Mouse (Mus musculus) cerebral cortex, adult 2 months (tissue): ENCODE measurements around the gene Col4a2.

Experiments
- WGBS: fragments of 180-500 bp; shearing (Covaris S2); methylation state at CpG from one replicate; pipeline ENCODE4 v1.1.7; 2018; 5-methylcytosine and 5-hydroxymethylcytosine counted together

Col4a2 gene

DNA sequence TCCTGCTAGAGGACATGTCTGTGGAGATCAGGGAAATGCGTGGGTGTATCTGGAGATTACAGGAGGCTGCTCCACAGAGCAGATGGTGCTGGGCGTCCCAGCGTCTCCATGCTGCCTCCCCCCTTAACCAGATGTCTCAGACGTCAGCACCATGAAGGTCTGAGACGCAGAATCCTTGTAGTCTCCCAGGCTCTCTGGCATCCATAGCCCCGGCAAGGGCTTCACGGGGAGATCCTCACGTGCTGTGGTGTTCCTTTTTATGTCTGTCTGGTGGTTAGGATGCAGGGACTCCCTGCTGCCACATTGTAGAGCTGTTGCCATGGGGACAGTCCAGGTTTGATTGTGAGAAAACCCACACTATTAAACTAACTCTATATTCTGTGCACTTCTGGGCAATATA is 101.7 kb downstream of the Col4a2 start:
- WGBS, result 28% methylated on average over 8 of the region's 8 CpGs

DNA sequence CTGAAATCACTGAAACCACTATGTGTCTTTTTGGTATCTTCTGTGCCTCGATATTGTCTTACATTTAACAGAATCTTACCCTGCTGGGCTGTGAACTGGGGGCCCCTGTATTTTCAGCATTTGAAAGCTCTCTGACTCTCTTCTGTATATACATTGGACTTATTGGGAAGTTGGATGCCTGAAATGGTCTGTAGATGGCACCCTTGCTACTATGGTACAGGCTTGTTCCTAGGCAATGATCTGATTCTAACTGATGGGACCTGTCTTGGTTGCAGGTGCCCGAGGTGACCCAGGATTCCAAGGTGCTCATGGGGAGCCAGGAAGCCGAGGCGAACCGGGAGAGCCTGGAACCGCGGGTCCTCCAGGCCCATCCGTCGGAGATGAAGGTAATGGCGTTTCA is 102.5 kb downstream of the Col4a2 start:
- WGBS, result 83% methylated on average over 10 of the region's 10 CpGs

DNA sequence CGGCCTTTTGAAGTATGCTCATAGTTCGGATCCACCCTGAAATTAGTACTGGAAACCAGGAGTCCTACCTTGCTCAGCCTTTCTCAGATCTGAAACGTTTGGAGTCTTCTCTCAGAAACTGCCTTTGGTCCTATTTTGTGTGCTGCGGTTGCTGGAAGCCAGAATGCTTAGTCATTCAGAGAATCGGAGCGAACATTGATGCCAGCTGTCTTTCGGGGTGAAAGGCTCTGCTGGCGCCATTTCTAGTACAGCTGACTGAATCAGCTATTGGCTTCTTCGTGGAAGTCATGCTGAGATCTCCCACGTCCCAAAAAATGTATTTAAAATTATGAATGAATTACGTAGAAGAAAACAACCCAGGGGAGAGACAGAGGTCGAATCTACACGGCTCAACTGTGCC is 105.2 kb downstream of the Col4a2 start:
- WGBS, result 35% methylated on average over 13 of the region's 13 CpGs

DNA sequence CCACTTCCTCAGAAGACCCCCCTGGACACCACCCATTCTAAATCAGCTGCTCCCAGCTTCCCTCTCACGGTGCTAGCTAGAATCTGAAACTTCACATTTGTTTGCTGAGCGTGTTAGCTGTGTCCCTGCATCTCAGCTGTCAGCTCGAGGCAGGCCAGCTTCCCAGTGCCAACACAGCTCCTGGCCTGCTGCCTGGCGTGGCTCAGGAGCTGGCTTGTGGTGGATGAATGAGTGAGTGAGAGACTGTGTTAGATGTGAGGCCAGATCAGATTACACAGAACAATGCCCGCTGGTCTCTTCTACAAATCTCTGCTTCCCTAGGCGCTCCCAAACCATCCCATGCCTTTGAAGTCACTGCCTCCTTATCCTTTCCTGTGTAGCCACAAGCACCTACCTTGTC is 106.6 kb downstream of the Col4a2 start:
- WGBS, result 11% methylated on average over 6 of the region's 6 CpGs

DNA sequence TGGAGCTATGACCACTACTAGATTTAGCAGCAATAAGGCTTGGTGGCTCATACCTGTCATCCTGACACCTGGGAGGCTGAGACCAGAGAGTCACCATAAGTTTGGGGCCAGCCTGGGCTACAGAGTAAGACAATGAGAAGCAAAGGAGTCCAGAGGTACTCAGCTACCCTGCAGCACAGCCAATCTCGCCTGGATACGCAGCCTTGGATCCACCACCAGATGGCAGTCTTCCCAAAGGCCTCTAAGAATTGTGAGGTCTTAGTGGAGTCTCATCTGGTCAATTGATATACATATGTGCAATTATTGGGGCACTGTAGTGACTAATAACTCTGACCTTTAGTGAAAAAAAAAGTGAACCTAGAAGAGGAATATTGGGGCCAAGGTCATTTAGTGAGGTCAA is 107.0 kb downstream of the Col4a2 start:
- 19% methylated on average over 2 of the region's 2 CpGs for WGBS

DNA sequence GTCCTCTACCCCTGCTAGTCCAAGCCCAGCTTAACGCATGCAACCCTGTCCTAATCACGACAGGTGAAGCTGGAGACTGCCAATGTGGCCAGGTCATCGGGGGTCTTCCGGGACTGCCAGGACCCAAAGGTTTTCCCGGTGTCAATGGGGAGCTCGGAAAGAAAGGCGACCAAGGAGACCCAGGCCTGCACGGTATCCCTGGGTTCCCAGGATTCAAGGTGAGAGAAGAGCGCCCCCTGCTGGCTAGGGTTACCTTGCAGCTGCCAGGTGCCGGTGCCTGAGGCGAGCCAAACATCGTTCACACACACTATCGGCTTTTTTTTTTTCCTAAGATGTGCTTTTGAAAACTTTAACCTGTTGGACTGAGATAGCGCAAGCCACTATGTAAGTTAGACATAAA is 108.5 kb downstream of the Col4a2 start:
- WGBS, result 49% methylated on average over 14 of the region's 14 CpGs

DNA sequence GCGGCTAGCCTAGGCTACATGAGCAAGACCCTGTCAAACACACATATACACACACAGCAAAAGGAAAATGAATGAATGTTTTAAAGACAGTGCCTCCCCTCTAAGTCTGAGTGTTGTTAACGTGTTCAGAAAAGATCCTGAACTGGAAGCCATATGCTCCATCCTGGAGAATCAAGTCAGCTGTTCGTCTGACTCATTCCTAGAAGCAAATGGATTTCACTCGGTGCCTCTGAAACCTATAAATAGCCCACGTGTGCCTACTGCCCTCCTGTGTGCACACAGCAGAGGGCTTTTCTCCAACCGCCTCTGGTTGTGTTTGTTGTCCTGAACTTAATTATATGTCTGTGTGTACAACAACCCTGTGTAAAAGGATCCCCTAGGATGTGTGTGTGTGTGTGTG is 109.4 kb downstream of the Col4a2 start:
- 41% methylated on average over 6 of the region's 6 CpGs for WGBS

DNA sequence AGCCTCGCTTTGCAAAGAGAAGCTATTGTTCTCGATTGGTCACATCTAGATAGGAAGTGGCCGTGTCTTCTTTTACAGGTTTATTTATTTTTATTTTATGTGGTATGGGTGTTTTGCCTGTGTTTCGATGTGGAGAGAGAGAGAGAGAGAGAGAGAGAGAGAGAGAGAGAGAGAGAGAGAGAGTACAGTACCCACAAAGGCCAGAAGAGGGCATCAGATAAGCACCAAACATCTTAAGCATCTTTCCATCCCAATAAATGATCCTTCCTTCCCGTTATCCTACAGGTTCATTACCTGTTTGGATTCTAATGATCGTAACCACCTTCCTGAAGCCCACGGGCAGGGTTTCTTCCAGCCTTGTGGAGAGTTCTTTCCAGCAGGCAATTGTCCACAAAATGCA is 110.5 kb downstream of the Col4a2 start:
- WGBS, result 61% methylated on average over 7 of the region's 7 CpGs

DNA sequence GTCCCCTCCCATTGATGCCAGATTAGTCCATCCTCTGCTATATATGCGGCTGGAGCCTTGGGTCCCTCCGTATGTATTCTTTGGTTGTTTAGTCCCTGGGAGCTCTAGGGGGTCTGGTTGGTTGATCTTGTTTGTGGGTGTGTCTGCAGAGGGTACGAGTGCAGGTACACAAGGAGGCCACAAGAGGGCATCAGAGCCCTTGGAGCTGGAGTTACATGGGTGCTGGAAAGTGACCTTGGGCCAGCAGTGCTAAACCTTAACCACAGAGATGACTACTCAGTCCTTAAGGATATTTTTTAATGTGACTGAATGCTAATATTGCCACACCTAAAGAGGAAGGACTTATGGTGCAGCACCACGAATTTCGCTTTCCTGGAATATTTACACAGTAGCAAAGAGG is 118.1 kb downstream of the Col4a2 start:
- 74% methylated on average over 5 of the region's 5 CpGs for WGBS

DNA sequence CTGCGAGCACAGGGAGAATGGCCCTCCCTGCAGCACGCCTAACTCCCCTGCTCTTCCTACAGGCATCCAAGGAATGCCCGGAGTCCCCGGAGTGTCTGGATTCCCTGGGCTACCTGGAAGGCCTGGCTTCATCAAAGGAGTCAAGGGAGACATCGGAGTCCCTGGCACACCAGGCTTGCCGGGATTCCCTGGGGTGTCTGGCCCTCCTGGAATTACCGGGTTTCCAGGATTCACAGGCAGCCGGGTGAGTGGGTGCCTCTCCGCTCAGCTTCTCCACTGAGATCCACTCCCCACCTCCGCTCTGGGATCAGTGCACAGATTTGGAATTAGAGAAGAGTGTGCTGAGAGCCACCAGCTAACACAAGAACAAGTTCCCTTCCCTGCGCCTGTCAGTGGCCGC is 125.3 kb downstream of the Col4a2 start:
- 63% methylated on average over 12 of the region's 12 CpGs for WGBS

DNA sequence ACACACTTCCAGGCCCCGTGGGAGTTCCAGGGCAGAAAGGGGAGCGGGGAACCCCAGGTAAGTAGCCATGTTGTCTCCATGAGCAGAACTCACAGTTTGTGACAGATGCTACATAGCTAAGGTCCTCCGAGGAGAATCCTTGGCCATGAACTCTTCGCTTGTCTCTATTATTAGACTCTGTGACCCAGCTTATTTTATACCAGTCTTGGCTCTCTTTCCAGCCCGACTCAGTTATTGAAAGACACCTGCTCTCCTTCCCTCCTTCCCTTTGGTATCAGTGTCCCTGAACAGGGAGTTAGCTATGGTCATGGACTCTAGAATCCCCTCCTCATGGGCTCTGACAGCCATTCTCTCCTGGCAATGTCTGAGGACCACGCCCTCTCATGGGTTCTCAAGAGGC is 128.7 kb downstream of the Col4a2 start:
- WGBS, result 90% methylated on average over 6 of the region's 6 CpGs

DNA sequence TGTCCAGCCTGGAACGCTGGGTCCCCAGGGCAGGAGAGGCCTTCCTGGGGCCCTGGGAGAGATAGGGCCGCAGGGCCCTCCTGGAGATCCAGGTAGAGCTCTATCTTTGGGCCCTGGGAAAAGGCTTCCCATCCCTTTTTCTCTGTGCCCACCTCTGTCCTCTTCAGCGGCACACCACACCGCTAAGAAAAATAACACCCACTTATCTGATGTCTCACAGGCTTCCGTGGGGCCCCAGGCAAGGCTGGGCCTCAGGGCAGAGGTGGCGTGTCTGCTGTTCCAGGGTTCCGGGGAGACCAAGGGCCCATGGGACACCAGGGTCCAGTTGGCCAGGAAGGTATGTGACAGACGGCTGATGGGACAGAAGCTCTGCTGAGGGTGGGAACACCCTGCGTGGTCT is 131.0 kb downstream of the Col4a2 start:
- 87% methylated on average over 9 of the region's 9 CpGs for WGBS

DNA sequence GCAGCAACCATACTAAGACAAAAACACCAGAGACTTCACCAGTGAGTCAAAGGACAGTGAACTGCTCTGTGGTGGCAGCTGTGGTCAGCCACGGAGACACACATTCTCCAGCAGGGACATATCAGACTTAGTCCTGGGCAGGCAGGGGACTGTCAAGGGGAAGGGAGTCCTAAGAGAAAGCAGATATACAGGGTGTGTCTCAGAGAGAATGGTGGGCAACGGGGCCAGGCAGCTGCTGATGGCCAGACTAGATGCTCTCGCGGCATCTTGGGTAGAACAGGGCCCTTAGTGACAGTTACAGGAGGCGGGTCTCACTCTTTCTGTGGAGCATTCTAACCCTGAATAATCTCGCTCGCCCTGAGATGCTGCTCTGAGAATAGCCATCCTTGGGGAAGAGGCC is 131.6 kb downstream of the Col4a2 start:
- 88% methylated on average over 7 of the region's 7 CpGs for WGBS

DNA sequence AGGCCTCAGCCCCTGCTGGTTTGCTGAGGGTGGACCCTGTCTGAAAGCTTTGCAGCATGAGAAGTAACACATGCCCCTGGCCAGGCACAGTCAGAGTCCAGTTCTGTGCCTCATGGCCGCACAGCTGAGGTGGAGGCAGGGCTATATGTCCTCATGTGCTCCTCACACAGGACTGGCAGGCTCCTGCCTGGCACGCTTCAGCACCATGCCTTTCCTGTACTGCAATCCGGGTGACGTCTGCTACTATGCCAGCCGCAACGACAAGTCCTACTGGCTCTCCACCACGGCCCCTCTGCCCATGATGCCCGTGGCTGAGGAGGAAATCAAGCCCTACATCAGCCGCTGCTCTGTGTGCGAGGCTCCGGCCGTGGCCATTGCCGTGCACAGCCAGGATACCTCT is 133.2 kb downstream of the Col4a2 start:
- WGBS, result 92% methylated on average over 13 of the region's 13 CpGs

DNA sequence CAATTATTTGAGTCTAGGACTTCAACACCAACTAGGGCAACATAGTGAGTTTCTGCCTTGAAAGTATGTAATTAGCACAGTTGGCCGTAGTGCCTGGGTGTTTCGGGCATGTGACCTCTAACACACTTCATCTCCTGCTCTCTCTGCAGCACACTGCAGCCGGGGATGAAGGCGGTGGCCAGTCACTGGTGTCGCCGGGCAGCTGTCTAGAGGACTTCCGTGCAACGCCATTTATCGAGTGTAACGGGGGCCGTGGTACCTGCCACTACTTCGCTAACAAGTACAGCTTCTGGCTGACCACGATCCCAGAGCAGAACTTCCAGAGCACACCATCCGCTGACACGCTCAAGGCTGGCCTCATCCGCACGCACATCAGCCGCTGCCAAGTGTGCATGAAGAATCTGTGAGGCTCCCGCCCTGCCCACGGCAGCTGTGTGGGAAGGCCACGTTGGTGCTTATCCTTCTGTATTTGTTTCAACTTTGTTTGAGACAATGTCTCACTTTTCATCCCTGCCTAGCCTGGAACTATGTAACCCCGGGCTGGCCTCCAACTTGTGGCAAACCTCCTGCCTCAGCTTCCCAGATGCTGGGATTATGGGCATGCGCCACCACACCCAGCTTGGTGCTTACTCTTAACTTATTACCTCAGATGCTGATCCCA is 135.4 kb downstream of the Col4a2 start:
- WGBS, result 85% methylated on average over 23 of the region's 23 CpGs

DNA sequence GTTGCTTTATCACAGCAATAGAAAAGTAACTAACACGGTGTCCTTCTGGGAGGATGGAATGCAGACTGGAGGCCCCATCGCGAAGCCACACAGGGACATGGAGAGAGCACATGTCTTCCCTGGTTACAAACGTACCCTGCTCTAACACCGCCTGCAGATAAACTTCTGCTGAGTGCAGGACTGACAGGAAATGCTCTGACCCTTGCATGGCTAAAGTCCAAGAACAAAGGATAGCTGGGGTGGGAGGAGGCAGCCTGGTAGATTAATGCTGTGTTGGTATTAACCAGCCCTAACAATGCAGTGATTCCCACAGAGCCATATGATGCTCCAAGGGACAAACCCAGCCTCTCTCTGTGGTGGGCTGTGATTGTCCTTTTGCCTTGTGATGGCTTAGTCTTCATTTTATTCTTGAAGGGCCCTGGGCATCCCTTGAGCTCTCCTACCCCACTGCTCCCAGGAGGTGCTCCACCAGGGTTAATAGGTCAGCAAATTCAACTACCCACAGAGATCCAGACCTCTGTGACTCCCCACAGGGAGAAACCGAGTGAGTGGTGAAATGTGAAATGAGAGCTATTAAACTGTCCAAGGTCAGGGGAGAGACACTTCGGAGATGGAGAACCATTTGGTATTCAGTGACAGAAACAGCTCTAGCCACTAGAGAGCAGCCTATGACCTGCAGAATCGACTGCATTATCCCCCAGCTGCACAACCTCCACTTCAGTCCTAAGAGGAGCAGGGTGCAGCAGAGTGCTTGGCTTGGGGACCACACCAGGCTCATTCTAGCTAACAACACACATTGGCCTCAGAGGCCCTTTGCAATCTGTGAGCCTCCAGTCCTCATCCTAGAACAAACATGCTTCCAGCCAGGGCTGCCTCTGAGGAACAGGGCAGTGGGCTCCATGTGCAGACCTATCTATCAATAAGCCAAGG is 137.8 kb downstream of the Col4a2 start:
- 47% methylated on average over 8 of the region's 8 CpGs for WGBS

DNA sequence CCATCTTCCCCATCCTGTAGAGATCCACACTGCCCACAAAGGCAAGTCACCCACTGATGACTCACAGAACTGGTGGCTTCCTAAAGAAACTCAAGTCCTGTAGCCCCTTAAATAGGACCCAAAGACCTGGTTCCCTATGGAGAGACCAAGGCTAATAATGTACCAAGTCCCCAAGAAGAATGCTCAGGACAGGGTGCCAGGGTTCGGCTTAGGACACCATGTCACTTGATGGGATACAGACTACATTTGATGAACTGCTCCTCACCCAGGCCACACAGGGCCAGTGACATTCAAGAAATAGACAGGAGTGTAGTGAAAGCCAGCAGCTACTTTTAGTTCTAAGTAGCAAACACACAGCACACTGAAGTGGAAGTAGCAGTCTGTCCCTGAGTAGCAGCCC is 139.5 kb downstream of the Col4a2 start:
- 94% methylated on average over 1 of the region's 1 CpGs for WGBS

DNA sequence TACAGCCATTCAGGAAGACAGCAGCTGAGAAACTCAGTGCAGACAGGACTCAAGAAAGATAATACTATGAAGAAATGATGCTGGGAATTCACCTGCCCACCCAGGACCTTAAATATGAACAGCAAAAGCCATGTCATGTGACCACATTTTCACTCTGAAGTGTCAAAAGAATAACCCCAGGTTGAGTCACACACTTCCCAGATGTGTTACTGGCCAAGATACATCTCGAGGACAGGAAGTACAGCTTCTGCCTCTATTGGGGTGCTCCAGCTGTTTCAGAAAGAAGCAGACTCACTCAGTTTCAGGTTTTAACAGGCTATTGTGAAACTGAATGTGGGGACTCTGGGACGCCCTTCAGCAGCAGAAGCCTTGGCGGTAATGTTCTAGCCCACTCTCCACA is 140.0 kb downstream of the Col4a2 start:
- WGBS, result 40% methylated on average over 3 of the region's 3 CpGs

DNA sequence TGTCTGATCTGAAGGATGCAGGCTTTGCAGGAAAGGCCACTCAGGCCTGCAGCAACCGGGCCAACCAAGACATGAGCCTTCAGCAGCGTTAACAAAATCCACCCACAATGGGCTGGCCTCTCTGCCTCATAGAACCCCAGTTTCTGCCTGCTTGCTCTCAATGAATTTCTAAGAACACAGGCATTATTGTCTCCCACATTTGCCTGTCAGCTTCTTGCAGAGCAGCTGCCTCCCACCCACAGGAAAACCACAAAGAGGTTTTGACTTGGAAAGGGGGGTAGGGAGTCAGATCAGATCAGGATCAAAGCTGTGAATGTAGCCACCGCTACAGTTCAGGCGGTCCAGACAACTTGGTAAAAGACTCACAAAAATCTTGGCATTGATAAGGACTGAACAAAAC is 140.4 kb downstream of the Col4a2 start:
- 32% methylated on average over 4 of the region's 4 CpGs for WGBS

DNA sequence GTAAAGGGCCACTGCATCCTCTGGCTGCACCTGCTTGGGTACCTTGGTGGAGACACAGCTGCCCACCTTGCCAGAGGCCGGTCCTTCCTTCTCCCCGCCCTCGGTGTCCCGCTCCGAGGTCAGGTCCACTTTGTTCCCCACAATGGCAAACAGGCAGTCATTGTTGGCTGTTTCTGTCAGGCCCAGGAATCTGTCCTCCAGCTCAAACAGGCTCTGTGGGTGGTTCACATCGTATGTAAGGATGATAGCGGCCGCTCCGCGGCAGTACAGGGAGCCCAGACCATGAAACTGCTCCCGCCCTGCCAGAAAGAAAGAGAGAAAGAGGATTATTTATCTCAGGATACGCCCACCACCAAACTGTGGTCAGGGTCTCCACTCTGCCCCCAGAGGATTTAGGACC is 141.6 kb downstream of the Col4a2 start:
- 68% methylated on average over 12 of the region's 12 CpGs for WGBS

DNA sequence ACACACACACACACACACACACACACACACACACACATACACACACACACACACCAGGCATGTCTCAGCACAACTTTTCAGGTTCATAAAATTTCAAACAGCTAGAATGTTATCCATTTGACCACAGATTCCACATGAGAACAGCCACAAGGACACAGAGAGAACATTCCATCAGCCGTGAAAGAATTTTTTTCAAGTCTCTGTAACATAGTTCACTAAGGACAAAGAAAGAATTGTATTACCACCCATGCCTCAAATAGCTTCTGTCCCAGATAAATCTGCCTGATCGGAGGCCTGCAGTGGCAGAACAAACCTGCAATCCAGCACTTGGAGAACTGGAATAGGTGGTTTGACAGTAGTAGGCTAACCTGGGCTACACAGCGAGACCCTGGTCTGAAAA is 144.7 kb downstream of the Col4a2 start:
- WGBS, result 76% methylated on average over 3 of the region's 3 CpGs

DNA sequence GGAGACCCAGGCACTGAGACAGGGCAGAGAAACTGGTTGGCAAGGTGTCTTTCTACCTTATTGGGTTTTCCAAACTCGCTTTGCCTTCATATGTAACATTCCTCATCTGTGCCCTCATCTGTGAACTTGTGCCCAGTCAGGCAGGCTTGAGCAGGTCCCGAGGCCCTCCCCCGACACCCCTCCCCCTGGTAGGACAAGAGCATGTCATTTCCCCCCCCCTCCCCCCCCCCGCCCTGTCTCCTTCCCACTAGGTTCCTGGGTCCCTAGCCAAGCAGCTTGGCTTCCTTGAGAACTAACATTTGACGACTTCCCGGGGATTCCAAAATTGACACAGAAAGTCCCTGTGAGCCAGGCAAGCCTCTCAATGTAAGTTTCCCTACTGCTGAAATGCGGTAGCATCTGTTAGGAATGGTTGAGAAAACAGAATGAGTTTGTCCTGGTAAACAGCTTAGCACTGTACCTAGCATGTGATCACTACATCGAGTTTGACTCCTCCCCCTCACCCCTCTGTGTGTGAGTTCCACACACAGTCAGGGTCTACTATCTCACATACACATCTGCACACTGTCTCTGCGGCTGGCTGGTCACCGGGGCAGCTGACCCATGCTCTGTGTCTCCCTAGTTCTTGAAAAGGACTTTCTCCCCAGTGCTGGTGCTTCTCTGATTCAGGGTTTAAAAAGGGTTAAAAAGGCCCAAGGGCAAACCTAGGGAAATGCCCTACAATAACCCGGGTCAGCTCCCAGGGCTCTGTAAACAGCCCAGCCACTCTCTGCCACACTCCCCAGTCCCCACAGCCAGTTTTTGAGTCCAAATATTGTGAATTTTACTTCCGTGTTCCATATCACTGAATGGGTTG is 145.6 kb downstream of the Col4a2 start:
- WGBS, result 37% methylated on average over 12 of the region's 12 CpGs
